Mouse (Mus musculus) liver, embryonic 16.5 days (tissue): ENCODE data around the gene Wnt7b. TPM values are rescaled to one million over a fixed set of nuclear protein-coding genes. Genes with fewer than 3 reads are reported as not detected.

ENCODE experiments used
- ATAC-seq: fragments of 200-750 bp; cut with Nextera tagmentation; 2 replicates; pipeline ENCODE4 v1.8.0; 2017; ENCODE audit warnings: low read depth, mild to moderate bottlenecking, moderate number of reproducible peaks, moderate library complexity
- H3K27ac ChIP-seq: fragments of 300-500 bp; sonication (generic); 2 replicates; pipeline ENCODE4 v1.5.1; 2014; ENCODE audit warnings: mild to moderate bottlenecking, low read length
- H3K27me3 ChIP-seq: fragments of 300-500 bp; sonication (generic); 2 replicates; pipeline ENCODE4 v1.6.1; 2014; ENCODE audit warnings: low read depth, low read length, mixed read lengths; ENCODE audit not compliant: control insufficient read depth, insufficient read depth
- H3K36me3 ChIP-seq: fragments of 300-500 bp; sonication (generic); 2 replicates; pipeline ENCODE4 v1.6.1; 2014; ENCODE audit warnings: mild to moderate bottlenecking; ENCODE audit not compliant: control insufficient read depth, insufficient read depth
- H3K4me1 ChIP-seq: fragments of 300-500 bp; sonication (generic); 2 replicates; pipeline ENCODE4 v1.6.1; 2014; ENCODE audit warnings: low read depth, low read length, mixed read lengths; ENCODE audit not compliant: control insufficient read depth
- H3K4me2 ChIP-seq: fragments of 300-500 bp; sonication (generic); 2 replicates; pipeline ENCODE4 v1.6.1; 2014; ENCODE audit warnings: low read depth, low read length, mixed read lengths
- H3K4me3 ChIP-seq: fragments of 300-500 bp; sonication (generic); 2 replicates; pipeline ENCODE4 v1.5.1; 2014; ENCODE audit warnings: low read depth, mild to moderate bottlenecking, low read length
- H3K9ac ChIP-seq: fragments of 300-500 bp; sonication (generic); 2 replicates; pipeline ENCODE4 v1.6.1; 2014; ENCODE audit warnings: low read depth, low read length
- H3K9me3 ChIP-seq: fragments of 300-500 bp; sonication (generic); replicated peaks from 2 replicates; pipeline ENCODE4 v1.6.1; 2016; ENCODE audit warnings: low read length; ENCODE audit not compliant: control insufficient read depth
- WGBS: fragments of 180-500 bp; shearing (Covaris S2); extraction: QIAGEN DNeasy Blood & Tissue Kit; methylation state at CpG from one replicate; pipeline ENCODE4 v1.1.7; 2014; ENCODE audit not compliant: insufficient replicate concordance; 5-methylcytosine and 5-hydroxymethylcytosine counted together
- polyA plus RNA-seq: library from polyadenylated mRNA; unstranded; fragments of >200 nt; fragmentation: Nextera tagmentation; extraction: Ambion mirVana; gene quantifications from 2 replicates; pipeline ENCODE4 v1.2.1, GENCODE M21; 2015

Wnt7b gene
- polyA plus RNA-seq, 1 experiment from 2014 or later, result 0.19 TPM

DNA sequence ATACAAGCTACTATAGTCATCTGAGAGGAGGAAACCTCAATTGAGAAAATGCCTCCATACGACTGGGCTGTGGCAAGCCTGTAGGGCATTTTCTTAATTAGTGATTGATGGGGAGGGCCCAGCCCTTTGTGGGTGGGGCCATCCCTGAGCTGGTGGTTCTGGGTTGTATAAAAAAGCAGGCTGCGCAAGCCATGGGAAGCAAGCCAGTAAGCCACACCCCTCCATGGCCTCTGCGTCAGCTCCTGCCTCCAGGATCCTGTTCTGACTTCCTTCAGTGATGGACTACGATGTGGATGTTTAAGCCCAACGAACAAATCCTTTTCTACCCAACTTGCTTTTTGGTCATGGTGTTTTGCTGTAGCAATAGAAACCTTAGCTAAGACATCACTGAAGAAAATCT, 21.1 kb upstream of the Wnt7b start:
- Histone ChIP-seq H3K9ac (no peak overlapping the region), H3K9me3 (no peaks in the 10 kb centered on the region), H3K27ac (no peak overlapping the region), H3K36me3 (no peaks in the 10 kb centered on the region), H3K4me1 (no peaks in the 10 kb centered on the region), H3K4me3 (no peak overlapping the region), H3K27me3 (no peaks in the 10 kb centered on the region), H3K4me2 (no peak overlapping the region)
- WGBS, result 50% methylated on average over 5 of the region's 5 CpGs
- no peak for ATAC-seq

DNA sequence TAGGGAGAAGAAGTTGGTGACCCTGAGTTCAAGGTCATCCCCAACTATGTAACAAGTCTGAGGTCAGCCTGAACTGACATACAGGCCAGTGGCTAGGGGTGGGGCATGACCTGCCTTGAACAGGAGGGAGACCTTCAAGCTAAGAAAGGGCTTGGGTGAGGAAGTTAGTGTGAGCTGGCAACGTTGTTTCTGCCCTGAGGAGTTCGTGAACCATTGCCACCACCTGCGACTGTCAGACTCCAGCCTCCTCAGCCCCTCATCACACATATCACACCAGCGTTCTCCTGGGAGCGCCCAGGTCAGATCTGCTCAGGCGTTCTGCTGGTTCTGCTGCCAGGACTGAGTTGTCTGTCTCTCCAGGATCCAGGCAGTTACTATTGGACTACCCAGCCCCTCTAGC, 20.5 kb upstream of the Wnt7b start:
- WGBS, result 48% methylated on average over 6 of the region's 6 CpGs
- H3K9me3 ChIP-seq, result no peaks in the 10 kb centered on the region
- no peak for ATAC-seq

DNA sequence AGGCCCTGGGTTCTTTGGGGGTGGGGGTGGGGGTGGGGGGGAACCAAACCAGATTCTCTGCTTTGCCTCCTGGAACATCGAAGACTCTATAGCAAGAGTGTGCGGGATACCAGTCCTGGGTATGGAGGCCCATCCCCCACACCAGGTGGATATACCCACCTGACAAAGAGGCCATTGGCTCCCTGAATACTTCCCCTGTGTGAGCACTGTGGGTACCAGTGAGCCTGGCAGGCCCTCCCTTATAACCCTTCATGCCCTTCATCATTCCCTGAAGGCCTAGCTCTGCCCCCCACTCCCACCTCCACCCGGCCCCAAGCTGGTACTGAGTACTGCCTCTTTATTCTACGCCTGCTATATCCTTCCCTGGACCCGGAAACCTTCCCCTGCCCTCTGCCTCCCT, 19.7 kb upstream of the Wnt7b start:
- Histone ChIP-seq H3K9me3 (no peaks in the 10 kb centered on the region), H3K9ac (no peak overlapping the region), H3K36me3 (no peaks in the 10 kb centered on the region), H3K27me3 (no peaks in the 10 kb centered on the region), H3K4me1 (no peaks in the 10 kb centered on the region), H3K4me3 (no peak overlapping the region), H3K4me2 (no peak overlapping the region), H3K27ac (no peak overlapping the region)
- 70% methylated on average over 5 of the region's 5 CpGs for WGBS
- ATAC-seq, result no peak

More for the DNA sequence above, 20.5 kb upstream of the Wnt7b start:
- Histone ChIP-seq H3K4me1 (no peaks in the 10 kb centered on the region), H3K9ac (no peak overlapping the region), H3K4me2 (no peak overlapping the region), H3K27me3 (no peaks in the 10 kb centered on the region), H3K27ac (no peak overlapping the region), H3K4me3 (no peak overlapping the region), H3K36me3 (no peaks in the 10 kb centered on the region)

DNA sequence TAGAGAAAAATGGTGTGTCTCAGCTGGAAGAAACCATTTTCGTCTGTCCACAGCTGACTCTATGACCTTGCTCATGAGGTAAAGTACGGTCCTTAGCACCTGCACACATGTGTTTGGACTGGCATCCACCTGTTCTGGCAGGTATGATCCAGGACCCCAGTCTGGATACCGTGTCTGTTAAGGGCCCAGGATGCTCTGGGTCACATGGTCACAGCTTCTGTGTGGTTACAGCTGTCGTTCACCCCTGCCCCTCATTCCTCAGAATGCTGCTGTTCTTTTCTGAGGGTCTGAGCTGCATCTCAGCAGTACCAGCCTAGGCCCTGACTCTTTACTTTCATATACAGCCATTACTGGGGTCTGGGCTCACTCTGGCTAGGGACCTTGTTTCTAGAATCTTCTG, 18.9 kb upstream of the Wnt7b start:
- Histone ChIP-seq H3K4me3 (no peak overlapping the region), H3K4me2 (no peak overlapping the region), H3K36me3 (no peaks in the 10 kb centered on the region), H3K9me3 (no peaks in the 10 kb centered on the region), H3K4me1 (no peaks in the 10 kb centered on the region), H3K27ac (no peak overlapping the region), H3K27me3 (no peaks in the 10 kb centered on the region), H3K9ac (no peak overlapping the region)
- WGBS, result 65% methylated on average over 4 of the region's 4 CpGs
- ATAC-seq, result no peak

DNA sequence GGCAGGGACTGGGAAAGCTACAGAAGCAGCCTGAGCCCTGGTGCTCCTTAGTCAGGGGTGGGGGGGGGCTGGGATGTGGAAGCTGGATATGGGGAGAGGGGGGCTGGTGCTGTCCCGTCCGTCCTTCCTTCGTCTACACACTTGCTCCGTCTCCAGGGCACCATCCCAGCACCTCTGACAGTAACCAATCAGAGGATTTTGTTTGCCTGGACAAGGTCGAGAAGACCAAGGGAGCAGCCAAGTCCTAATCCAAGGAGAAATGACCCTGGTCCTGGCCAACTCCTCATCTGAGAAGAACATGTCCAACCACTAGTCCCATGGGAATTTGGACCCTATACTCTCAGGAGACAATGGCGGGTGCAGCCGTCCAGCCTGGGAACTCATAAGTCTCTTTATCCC, 18.4 kb upstream of the Wnt7b start:
- ATAC-seq, result no peak
- no peak overlapping the region for H3K4me2 ChIP-seq
- H3K27me3 ChIP-seq, result no peaks in the 10 kb centered on the region
- WGBS, result 43% methylated on average over 7 of the region's 7 CpGs
- H3K9me3 ChIP-seq, result no peaks in the 10 kb centered on the region
- H3K4me1 ChIP-seq, result no peaks in the 10 kb centered on the region
- H3K9ac ChIP-seq, result no peak overlapping the region
- no peak overlapping the region for H3K27ac ChIP-seq
- H3K4me3 ChIP-seq, result no peak overlapping the region
- no peaks in the 10 kb centered on the region for H3K36me3 ChIP-seq

DNA sequence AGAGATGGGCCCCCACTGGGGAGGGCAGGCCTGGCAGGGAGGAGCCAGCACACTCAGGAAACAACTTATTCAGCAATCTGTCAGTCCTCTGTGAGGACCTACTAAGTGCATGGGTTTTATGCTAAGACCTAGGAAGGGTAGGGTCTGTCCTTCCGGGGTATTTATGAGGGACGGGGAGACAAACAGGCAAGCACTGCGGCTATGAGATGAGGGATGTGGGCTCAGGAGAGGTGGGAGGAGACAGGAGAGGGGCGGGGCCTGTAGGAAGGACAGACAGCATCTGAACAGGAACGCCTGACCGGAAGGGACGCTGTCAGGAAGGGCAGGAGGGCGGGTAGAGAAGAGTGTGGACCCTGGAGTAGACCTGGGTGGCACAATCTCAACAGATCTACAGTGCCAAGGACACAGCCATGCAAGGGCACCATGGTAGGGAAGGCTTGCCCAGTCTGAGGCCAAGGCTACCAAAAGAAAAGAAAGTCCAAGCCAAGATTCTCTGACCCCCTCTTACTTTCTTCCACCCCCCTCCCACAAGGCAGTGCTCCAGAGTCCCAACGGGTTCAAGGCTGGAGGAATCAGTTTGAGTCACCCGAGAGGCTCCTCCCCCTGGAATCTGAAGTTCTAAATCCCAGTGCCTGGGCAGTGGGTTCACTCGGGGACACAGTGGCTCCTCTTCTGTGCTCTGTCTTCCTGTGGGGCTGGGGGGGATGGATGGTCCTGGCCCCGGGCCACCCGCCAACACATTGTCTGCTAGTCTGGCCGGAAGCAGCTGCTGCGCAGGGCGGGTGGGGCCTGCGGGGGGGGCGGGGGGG, 17.8 kb upstream of the Wnt7b start:
- peak; percentile 67 for ATAC-seq
- no peaks in the 10 kb centered on the region for H3K9me3 ChIP-seq
- no peaks in the 10 kb centered on the region for H3K36me3 ChIP-seq
- 17% methylated on average over 18 of the region's 18 CpGs for WGBS
- no peaks in the 10 kb centered on the region for H3K27me3 ChIP-seq
- no peaks in the 10 kb centered on the region for H3K4me1 ChIP-seq
- H3K9ac ChIP-seq, result no peak overlapping the region
- no peak overlapping the region for H3K4me3 ChIP-seq
- no peak overlapping the region for H3K4me2 ChIP-seq
- H3K27ac ChIP-seq, result no peak overlapping the region

DNA sequence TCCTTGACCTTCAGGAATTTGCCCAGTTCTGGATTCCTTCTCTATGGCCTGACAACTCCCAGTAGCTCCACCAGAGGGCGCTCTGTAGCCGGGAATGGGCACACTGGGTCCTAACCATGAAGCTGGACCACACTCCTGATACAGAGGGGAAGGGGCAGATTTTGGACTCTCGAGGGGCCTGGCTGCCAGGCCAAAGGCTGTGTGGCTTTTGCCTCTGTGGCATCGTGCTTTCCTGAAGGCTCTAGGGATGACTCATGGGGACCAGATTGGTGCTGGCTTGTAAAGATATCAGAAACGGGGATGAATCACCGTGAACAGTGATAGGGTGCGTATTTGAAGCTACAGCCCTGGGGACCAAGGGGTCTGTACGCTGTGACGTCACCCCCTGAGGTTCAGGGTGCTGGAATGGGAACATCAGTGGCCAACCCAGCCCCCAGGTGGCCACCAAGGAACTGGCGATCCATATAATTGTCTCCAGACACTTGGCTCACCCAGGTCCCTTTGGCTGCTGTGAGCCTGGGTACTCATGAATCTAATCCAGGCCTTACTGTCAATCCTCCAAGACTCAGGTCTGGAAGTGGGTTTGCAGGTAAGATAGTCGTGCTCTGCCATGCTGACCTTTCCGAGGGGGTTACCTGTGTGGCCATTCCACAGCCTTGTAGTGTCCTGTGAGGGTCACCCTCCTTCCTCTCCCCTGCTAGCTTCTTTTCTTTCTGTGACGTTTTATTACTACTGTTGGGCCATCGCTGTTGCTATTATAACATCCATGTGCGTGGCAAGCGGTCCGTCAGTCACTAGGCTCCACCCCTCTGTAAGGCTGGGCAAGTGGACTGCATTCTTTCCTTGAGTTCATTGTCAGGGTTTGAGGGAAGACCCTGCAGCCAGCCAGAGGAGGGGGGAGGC, 17.0 kb upstream of the Wnt7b start:
- no peaks in the 10 kb centered on the region for H3K36me3 ChIP-seq
- no peaks in the 10 kb centered on the region for H3K4me1 ChIP-seq
- 44% methylated on average over 17 of the region's 17 CpGs for WGBS
- H3K9me3 ChIP-seq, result no peaks in the 10 kb centered on the region
- no peak overlapping the region for H3K4me2 ChIP-seq
- no peak overlapping the region for H3K4me3 ChIP-seq
- no peaks in the 10 kb centered on the region for H3K27me3 ChIP-seq
- no peak overlapping the region for H3K9ac ChIP-seq
- no peak overlapping the region for H3K27ac ChIP-seq
- ATAC-seq, result no peak

DNA sequence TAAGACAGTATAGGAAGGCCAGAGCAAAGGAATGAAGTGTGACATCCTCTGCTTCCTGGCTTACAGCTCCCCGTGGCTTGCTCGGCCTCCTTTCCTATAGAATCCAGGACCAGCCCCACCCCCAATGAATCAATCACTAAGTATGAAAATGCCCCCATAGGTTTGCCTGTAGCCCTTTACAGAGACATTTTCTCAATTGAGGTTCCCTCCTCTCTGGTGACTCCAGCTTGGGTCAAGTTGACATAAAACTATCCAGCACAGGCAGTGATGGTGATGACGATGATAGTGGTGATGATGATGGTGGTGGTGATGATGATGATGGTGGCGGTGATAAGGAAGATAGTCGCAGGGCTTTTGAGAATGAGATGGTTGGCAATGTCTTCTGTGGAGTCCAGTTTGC, 16.2 kb upstream of the Wnt7b start:
- H3K27me3 ChIP-seq, result no peaks in the 10 kb centered on the region
- 44% methylated on average over 5 of the region's 5 CpGs for WGBS
- H3K4me1 ChIP-seq, result no peaks in the 10 kb centered on the region
- no peak overlapping the region for H3K27ac ChIP-seq
- no peak for ATAC-seq
- H3K4me3 ChIP-seq, result no peak overlapping the region
- no peak overlapping the region for H3K9ac ChIP-seq
- no peak overlapping the region for H3K4me2 ChIP-seq
- H3K9me3 ChIP-seq, result no peaks in the 10 kb centered on the region
- H3K36me3 ChIP-seq, result no peaks in the 10 kb centered on the region

DNA sequence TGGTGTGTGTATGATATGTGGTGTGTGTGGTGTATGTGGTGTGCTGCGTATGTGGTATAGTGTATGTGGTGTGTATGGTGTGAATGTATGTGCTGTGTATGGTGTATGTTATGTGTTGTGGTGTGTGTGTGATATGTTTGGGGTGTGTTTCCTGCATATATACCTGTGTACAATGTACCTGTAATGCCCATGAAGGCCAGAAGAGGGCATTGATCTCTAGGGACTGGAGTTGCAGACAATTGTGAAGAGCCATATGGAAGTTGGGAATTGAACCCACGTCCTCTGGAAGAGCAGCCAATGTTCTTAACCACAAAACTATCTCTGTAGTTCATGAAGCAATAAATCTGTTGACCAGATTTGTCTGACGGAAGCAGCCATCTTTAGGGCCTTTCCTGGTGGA, 15.1 kb upstream of the Wnt7b start:
- Histone ChIP-seq H3K27ac (no peak overlapping the region), H3K36me3 (no peaks in the 10 kb centered on the region), H3K4me3 (no peak overlapping the region), H3K9ac (no peak overlapping the region), H3K4me1 (no peaks in the 10 kb centered on the region), H3K9me3 (no peaks in the 10 kb centered on the region), H3K4me2 (no peak overlapping the region), H3K27me3 (no peaks in the 10 kb centered on the region)
- WGBS, result 47% methylated on average over 3 of the region's 3 CpGs
- ATAC-seq, result no peak
